In genomic region chr2:160766371-160766771, GRCm38 (mm10) we compare ENCODE assay signal across 9 mouse cellular contexts. TPM values are rescaled to one million over a fixed set of nuclear protein-coding genes. Genes with fewer than 3 reads are reported as not detected.
A peak's percentile ranks its signal among the peaks of the same experiment; 100 is the strongest.
DNase-seq lines count a peak whose midpoint lies in the region; ATAC-seq lines count a peak whose summit lies in the region.
"Had no signal": no experiment of that assay in that cellular context is flagged by ENCODE, and none has a peak within 500 bp of the region (broad histone marks: within the 10 kb centered on the region; RNA-seq: fewer than 3 reads in every experiment).

No protein-coding gene starts in this region.

- H3K4me1 ChIP-seq in forebrain, embryonic 15.5 days, result no peaks in the 10 kb centered on the region
- peaks cover 8% of the 10 kb centered on the region for H3K4me1 ChIP-seq in forebrain, embryonic 10.5 days
- H3K4me1 ChIP-seq: limb, embryonic 12.5 days had no signal

- 0 out of 2 replicates have a peak overlapping the region, but pooled peaks have one; percentile 29 for H3K27ac ChIP-seq in forebrain, embryonic 15.5 days (replicated peaks)
- H3K27ac ChIP-seq in forebrain, embryonic 10.5 days, result no peak overlapping the region
- H3K27ac ChIP-seq: limb, embryonic 12.5 days had no signal

- no peaks in the 10 kb centered on the region for H3K9me3 ChIP-seq in forebrain, embryonic 15.5 days
- no peaks in the 10 kb centered on the region for H3K9me3 ChIP-seq in forebrain, embryonic 10.5 days
- H3K9me3 ChIP-seq: limb, embryonic 12.5 days had no signal

- H3K4me3 ChIP-seq in forebrain, embryonic 15.5 days, result no peak overlapping the region
- H3K4me3 ChIP-seq in forebrain, embryonic 10.5 days, result no peak overlapping the region
- H3K4me3 ChIP-seq: limb, embryonic 12.5 days had no signal

- intact Hi-C loops in left cerebral cortex, postnatal 25 days (cut with DNase I), result no loop called here

- H3K9ac ChIP-seq in forebrain, embryonic 15.5 days (replicated peaks), result no peak overlapping the region
- H3K9ac ChIP-seq: limb, embryonic 12.5 days had no signal

- ATAC-seq in forebrain, embryonic 15.5 days (replicated peaks), result no peak
- no peak for ATAC-seq in megakaryocyte, adult 5-6 weeks (ENCODE audit: poor library complexity, severe bottlenecking)

- no peak for DNase-seq in forebrain, embryonic 10.5 days (ENCODE audit: extremely low spot score, low spot score)
- DNase-seq in adipocyte (ENCODE audit: low spot score), result peak; percentile 83
- peak; percentile 26 for DNase-seq in fat pad, adult 2 months (ENCODE audit: extremely low read depth, low read depth, low spot score)
- DNase-seq in kidney, postnatal 25 days, result peak; percentile 73 to 87
- no peak for DNase-seq in left cerebral cortex, postnatal 25 days (ENCODE audit: low spot score in 2 of 2)
- no peak for DNase-seq in urinary bladder, adult 18-20 months (ENCODE audit: low spot score in 2 of 2)

- peaks cover 29% of the 10 kb centered on the region for H3K36me3 ChIP-seq in forebrain, embryonic 15.5 days
- peaks cover 74% of the 10 kb centered on the region for H3K36me3 ChIP-seq in forebrain, embryonic 10.5 days (replicated peaks)

- no peak overlapping the region for H3K4me2 ChIP-seq in forebrain, embryonic 15.5 days (replicated peaks)
- H3K4me2 ChIP-seq: limb, embryonic 12.5 days had no signal

- no peaks in the 10 kb centered on the region for H3K27me3 ChIP-seq in forebrain, embryonic 15.5 days
- H3K27me3 ChIP-seq in forebrain, embryonic 10.5 days (ENCODE audit: poor library complexity, severe bottlenecking), result no peaks in the 10 kb centered on the region
- H3K27me3 ChIP-seq: limb, embryonic 12.5 days had no signal

- 69% methylated on average over 5 of the region's 5 CpGs for WGBS in forebrain, embryonic 15.5 days
- 82% methylated on average over 5 of the region's 5 CpGs for WGBS in forebrain, embryonic 10.5 days

RNA-seq across cellular contexts. Expression of gene Plcg1, which starts 35.3 kb away (rescaled TPM):
- 80.5 and 82.2 TPM in 2 replicates for polyA plus RNA-seq in forebrain, embryonic 15.5 days (2015; fragmentation: Nextera tagmentation; extraction: Ambion mirVana)
- 59.3 and 61.7 TPM in 2 replicates for polyA plus RNA-seq in forebrain, embryonic 10.5 days (2016; fragmentation: Nextera tagmentation; extraction: Ambion mirVana)
- total RNA-seq in megakaryocyte, adult 5-6 weeks (2015), result 3.3 and 6.0 TPM in 2 replicates
- 6.9 and 9.0 TPM in 2 replicates for total RNA-seq in megakaryocyte, adult 5-6 weeks (2017)
- total RNA-seq in left cerebral cortex, postnatal 25 days (2021), result 100 to 1,000 TPM; 102 to 111 TPM

Comparison
In these comparisons a context has a peak if more than half of its experiments do, and no peak if none do; other contexts are left out.
1. DNase-seq: peak in adipocyte (single experiment), fat pad, adult 2 months (single experiment) and kidney, postnatal 25 days (2 of 2); none in forebrain, embryonic 10.5 days (single experiment), left cerebral cortex, postnatal 25 days (0 of 2) and urinary bladder, adult 18-20 months (0 of 2).
2. RNA of gene Plcg1, which starts 35.3 kb away (total RNA-seq): 102 to 111 TPM in left cerebral cortex, postnatal 25 days; 3.3 to 9.0 TPM in megakaryocyte, adult 5-6 weeks; every median in the first group is over 10 times any median in the second.